Mouse (Mus musculus): ENCODE measurements at regions not wholly inside any gene's neighbourhood (a gene's known extent, or its start where the extent isn't known, plus 50 kb on each side); places are given as distances from the start of the nearest gene placed in this dataset.

DNA sequence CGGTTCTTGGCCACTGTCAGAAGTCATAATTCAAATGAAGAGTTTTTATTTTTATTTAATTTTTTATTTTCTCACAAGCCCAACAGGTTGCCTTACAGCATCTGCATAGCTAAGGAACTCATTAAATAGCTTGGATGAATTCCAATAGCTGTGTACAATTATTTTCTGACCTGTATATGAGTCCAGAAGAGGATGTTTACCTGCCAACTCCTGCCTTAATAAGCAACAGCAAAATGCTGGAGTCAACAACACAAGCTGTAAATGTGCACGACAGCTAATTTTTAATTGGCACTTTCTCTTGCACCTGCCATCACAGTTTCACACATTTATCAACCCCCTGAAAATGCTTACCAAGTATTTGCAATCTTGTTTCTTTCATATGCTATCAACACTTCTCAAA is 161.4 kb upstream of the Crbn start:
- POLR2A ChIA-PET: no interaction called here
- no peak for ATAC-seq
- H3K27me3 ChIP-seq: no peaks in the 10 kb centered on the region
- in situ Hi-C loops (cut with MboI; ENCODE audit: low pct_unique_long_range_greater_than_20kb): no loop called here
- DNase-seq (ENCODE audit: low read depth, low spot score): no peak
- TF ChIP-seq CTCF (IDR thresholded peaks at IDR 0.05): no peak
- CTCF ChIA-PET: no interaction called here

DNA sequence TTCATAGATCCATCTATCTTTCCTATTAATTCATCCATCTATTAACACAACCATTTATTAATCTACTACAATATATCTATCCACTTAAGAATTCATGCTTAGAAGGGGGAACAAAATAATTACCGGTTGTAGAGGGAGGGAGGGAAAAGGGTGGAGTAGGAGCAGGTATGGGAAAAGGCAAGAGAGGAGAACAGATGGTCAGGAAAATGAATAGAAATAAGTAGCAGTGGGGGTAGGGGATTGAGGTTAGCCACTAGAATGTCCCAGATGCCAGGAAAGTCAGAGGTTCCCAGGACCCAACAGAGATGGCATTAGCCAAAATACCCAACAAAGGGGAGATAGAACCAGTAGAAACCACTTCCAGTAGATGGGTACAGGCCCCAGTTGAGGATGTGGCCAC is 164.5 kb upstream of the Crbn start:
- no peaks in the 10 kb centered on the region for H3K27me3 ChIP-seq
- ATAC-seq (no peak), DNase-seq (ENCODE audit: low read depth, low spot score) (no peak)
- TF ChIP-seq CTCF (IDR thresholded peaks at IDR 0.05): no peak
- ChIA-PET CTCF (no interaction called here), POLR2A (no interaction called here)
- in situ Hi-C loops (cut with MboI; ENCODE audit: low pct_unique_long_range_greater_than_20kb): no loop called here

DNA sequence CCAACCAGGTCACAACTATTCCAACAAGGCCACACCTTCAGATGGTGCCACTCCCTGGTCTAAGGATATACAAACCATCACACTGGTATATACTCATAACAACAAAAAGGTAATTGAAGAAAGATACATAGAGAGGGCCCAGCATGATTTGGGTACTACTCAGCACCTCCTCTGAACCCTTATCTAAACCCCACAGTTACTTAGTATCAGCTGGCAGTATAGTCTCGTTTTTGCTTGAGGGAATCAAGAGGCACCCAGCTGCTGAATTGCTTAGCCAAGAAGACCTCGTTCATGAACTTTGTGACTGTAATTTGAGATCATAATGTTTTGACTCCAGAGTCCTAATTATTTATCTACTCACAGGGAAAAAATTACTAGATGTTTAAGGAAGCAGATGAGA is 175.6 kb upstream of the Crbn start:
- ChIA-PET CTCF (no interaction called here), POLR2A (no interaction called here)
- in situ Hi-C loops (cut with MboI; ENCODE audit: low pct_unique_long_range_greater_than_20kb): no loop called here
- DNase-seq (ENCODE audit: low read depth, low spot score) (no peak), ATAC-seq (no peak)
- TF ChIP-seq CTCF (IDR thresholded peaks at IDR 0.05): no peak
- H3K27me3 ChIP-seq: peaks cover 5% of the 10 kb centered on the region

DNA sequence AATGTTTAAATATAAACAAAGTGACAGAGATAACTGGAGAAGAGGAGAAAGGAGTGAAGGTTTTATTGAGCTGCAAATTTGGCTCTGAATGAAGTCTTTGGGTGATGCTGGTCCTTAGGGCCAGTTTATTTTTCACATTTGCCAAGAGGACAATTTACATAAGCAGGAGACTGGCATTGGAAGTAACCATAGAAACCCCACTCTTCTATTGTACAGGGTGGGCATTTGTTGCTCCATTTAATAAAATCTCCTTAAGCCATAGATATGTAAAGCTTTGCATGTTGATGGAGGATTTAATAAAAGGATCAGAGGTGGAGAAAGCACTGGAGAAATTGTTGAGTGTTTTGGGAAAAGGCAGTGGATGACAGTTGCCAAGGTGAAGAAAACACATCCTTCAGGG is 178.8 kb upstream of the Crbn start:
- POLR2A ChIA-PET: no interaction called here
- ATAC-seq: no peak
- peaks cover 5% of the 10 kb centered on the region for H3K27me3 ChIP-seq
- in situ Hi-C loops (cut with MboI; ENCODE audit: low pct_unique_long_range_greater_than_20kb): no loop called here
- no peak for DNase-seq (ENCODE audit: low read depth, low spot score)
- no peak for TF ChIP-seq CTCF (IDR thresholded peaks at IDR 0.05)
- CTCF ChIA-PET: no interaction called here

DNA sequence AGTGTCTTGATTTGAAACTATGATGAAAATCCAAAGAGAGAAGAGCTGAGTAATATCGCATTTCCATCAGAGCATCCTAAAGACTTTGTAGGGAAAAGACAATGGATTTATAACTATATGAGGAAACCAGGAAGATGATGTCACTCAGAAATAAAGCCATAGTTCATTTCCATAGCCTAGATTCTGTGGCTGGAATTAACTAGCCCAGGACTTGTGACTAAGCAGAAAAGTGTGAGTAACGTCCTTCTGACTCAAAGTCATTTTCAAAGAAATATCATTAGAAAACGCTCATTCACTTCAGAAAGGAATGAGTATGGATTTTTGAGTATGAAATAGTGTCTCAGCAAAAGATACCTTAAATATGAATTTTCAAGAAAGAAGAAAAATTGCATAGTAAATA is 179.9 kb upstream of the Crbn start:
- H3K27me3 ChIP-seq: peaks cover 5% of the 10 kb centered on the region
- DNase-seq (ENCODE audit: low read depth, low spot score): no peak
- no peak for TF ChIP-seq CTCF (IDR thresholded peaks at IDR 0.05)
- in situ Hi-C loops (cut with MboI; ENCODE audit: low pct_unique_long_range_greater_than_20kb): no loop called here
- POLR2A ChIA-PET: no interaction called here
- CTCF ChIA-PET: no interaction called here
- no peak for ATAC-seq

DNA sequence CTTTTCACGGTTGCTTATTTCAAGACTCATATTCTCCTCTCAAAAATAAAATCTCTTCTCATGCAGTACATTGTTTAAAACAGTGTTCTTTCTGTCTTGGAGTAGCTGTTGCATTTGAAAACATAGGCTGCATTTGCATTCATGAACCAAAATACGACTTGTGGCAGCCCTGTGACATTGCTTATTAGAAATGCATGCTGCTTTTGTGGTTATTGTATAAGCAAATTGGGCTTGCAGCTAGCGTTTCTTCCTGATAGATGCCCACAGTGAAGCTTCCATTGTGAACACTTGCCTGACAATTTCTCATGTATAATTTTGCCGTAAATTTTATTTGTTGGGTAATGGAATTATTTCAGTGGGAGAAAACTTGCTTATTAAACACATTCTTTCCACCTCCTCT is 180.3 kb upstream of the Crbn start:
- DNase-seq (ENCODE audit: low read depth, low spot score) (no peak), ATAC-seq (no peak)
- TF ChIP-seq CTCF (IDR thresholded peaks at IDR 0.05): no peak
- ChIA-PET CTCF (no interaction called here), POLR2A (no interaction called here)
- in situ Hi-C loops (cut with MboI; ENCODE audit: low pct_unique_long_range_greater_than_20kb): no loop called here
- peaks cover 5% of the 10 kb centered on the region for H3K27me3 ChIP-seq

DNA sequence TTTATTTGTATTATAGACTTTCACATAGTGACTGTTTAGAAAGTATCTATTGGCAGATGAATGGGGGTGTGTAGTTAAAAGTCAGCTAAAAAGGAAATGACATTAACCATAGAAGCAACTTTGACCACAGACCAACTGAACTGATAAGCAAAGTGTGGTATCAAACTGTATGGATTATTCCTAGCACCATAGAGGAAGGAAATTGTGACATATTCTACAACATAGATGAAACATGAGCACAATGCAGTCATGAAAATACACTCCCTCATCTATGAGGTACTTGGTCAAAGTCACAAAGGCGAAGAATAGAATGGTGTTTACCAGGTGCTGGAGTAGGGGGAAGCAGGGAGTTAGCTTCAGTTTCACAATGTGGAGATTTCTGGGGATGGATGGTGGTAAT is 181.4 kb upstream of the Crbn start:
- ChIA-PET CTCF (no interaction called here), POLR2A (no interaction called here)
- in situ Hi-C loops (cut with MboI; ENCODE audit: low pct_unique_long_range_greater_than_20kb): no loop called here
- DNase-seq (ENCODE audit: low read depth, low spot score) (no peak), ATAC-seq (no peak)
- H3K27me3 ChIP-seq: peaks cover 5% of the 10 kb centered on the region
- TF ChIP-seq CTCF (IDR thresholded peaks at IDR 0.05): no peak

DNA sequence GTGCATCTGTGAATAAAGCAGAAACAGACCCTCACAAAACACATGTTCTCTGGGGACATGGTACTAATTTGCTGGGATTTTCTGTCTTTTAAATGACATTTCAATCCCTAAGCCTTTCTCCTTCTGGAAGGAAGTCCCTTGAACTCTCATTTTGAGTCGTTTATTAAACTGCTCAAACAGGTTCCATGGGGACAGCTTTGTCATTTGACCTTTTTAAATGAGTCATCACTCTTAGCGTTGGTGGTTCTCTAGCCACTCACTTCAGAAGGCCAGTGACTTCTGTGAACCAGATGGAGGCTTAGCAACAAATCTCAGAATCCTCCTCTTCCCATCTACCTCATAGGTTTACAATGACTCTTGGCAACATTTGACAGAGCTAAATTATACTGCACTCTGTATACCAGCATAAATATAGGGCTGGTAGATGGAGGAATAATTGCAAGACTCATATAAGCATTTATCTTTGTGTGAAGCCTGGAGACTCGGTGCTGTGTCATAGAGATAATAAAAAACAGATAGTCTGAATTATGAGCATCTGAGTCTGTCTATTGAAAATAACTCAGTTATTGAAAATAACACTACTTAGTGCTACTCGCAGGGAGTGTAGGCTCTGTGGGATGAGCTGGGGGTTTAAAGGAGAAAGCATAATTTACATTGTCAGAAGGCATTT is 185.4 kb upstream of the Crbn start:
- DNase-seq (ENCODE audit: low read depth, low spot score) (no peak), ATAC-seq (no peak)
- no peak for TF ChIP-seq CTCF (IDR thresholded peaks at IDR 0.05)
- POLR2A ChIA-PET: interaction anchor here (0.5 kb wide), 1 partner anchor 736 kb away, joined by 3 read pairs; no protein-coding TSS in a partner anchor
- CTCF ChIA-PET: no interaction called here
- in situ Hi-C loops (cut with MboI; ENCODE audit: low pct_unique_long_range_greater_than_20kb): no loop called here
- no peaks in the 10 kb centered on the region for H3K27me3 ChIP-seq

DNA sequence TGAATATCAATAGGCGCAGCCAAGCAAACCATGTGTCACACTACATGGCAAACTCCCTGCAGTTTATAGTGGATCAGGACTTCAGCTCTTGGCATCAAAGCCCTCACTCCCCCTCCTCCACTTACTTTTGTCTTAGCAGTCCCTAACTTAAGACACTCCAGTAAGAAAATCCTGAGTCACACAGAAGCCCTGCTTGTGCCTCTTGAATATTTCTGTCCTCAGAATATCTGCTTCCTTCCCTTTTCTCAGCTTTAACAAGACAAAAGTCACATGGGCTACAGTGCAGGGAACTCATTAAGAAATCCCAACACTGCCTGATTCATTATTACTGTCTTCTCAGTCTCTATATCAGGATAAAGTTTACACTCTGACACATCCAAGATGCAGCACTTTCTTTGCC is 191.7 kb upstream of the Crbn start:
- CTCF ChIA-PET: no interaction called here
- TF ChIP-seq CTCF (IDR thresholded peaks at IDR 0.05): no peak
- DNase-seq (ENCODE audit: low read depth, low spot score): no peak
- in situ Hi-C loops (cut with MboI; ENCODE audit: low pct_unique_long_range_greater_than_20kb): no loop called here
- POLR2A ChIA-PET: no interaction called here
- no peak for ATAC-seq
- H3K27me3 ChIP-seq: no peaks in the 10 kb centered on the region

DNA sequence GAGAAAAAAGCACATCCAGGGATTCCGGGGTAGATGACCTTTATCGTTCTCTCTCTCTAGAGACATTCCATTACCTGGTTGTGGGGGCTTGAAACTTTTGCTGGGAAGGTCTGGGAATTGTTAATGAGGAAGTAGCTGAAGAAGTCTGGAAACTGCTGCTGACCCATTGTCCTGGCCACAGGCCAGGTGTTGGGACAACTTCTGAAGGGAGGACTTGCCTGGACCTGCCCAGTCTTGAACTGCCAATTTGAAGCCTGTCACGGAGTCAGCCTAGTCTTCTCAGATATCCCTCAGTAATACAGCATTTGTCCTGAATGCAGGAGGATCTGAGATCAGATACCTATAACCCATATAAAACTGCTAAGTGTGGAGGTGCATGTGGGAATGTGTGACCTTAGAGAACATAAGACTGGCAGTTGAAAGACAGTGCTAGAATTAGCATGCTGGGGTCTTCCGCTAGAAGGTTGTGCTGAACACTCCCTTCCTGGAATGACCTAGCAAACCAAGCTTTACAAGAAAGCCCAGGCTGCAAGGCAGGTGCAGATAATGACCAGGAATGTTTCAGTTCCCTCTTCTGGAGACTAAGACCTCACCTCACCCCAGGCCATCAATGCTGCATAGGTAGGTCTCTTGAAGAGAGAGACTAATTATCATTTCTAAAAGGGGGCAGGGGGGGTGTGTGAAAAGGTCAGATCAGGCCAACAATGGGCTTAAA is 204.7 kb upstream of the Crbn start:
- DNase-seq (ENCODE audit: low read depth, low spot score): no peak
- H3K27me3 ChIP-seq: no peaks in the 10 kb centered on the region
- no peak for TF ChIP-seq CTCF (IDR thresholded peaks at IDR 0.05)
- CTCF ChIA-PET: no interaction called here
- in situ Hi-C loops (cut with MboI; ENCODE audit: low pct_unique_long_range_greater_than_20kb): no loop called here
- no peak for ATAC-seq
- POLR2A ChIA-PET: no interaction called here

DNA sequence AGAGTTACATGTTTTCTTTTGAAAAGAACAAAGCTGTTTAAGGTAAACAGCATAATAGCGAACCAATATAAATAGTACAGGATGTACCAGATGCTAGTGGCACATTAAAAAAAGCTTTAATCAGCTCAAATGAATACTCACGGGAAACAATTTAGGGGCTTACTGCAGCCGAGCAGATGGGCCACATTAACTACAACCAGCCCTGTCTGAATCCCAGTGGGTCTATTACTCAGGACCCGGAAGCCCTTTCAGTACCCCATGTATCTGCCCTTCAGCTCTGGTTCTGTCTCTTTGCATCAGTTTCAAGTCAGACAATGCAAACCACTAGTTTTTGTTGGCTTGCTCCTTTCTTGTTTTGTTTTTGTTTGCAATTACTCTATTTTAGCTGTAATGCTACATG is 210.9 kb upstream of the Crbn start:
- in situ Hi-C loops (cut with MboI; ENCODE audit: low pct_unique_long_range_greater_than_20kb): no loop called here
- no peak for TF ChIP-seq CTCF (IDR thresholded peaks at IDR 0.05)
- DNase-seq (ENCODE audit: low read depth, low spot score) (no peak), ATAC-seq (no peak)
- ChIA-PET CTCF (no interaction called here), POLR2A (no interaction called here)
- H3K27me3 ChIP-seq: peaks cover 11% of the 10 kb centered on the region

DNA sequence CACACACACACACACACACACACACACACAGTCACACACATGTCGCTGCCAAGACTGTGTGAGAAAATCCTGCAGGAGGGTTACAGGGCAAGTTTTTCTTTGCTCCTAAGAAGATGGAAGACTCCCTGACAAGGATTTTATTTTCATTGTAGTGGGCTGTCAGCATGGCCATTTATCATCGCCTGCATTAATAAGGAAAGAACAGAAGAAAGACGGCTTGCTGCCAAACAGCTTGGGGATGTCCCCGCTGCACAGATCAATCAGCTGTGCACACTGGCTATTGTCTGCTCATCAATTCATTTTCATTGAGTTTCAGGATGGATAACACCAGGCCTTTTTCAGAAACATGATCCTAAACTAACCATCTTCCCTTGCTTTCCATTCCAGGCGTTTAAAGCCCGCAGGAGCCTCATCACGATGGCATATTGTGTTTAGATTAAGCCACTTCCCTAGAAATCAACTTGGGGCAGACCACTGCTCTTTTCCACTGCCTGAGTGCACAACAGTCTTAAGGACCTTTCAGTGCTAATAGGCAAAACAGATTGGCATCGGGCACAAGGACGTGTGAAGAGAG is 213.1 kb upstream of the Crbn start:
- in situ Hi-C loops (cut with MboI; ENCODE audit: low pct_unique_long_range_greater_than_20kb): no loop called here
- POLR2A ChIA-PET: no interaction called here
- CTCF ChIA-PET: no interaction called here
- no peak for TF ChIP-seq CTCF (IDR thresholded peaks at IDR 0.05)
- ATAC-seq (no peak), DNase-seq (ENCODE audit: low read depth, low spot score) (no peak)
- peaks cover 11% of the 10 kb centered on the region for H3K27me3 ChIP-seq
